ENCODE assay signal across 8 mouse cellular contexts in the genomic region with DNA sequence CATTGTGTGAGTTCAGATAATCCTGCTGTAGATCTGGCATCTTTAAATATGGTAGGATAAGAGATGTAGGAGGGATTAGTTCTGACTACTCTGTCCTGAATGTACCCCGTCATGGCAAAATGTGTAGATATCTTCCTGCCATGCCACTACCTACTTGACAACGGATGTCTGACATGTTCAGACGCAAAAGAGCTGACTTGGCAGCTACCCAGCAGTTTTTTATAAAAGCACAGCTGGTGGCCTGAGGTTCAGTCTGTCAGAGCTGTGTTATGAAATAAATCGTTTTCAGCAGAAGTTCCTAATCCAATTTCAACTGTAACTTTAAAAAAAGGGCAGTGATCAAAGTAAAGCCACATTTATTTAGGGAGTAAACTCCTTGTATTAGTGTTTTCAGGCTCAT.
DNase-seq lines count a peak whose midpoint lies in the region; ATAC-seq and TF ChIP-seq lines count a peak whose summit lies in the region.
"Had no signal": no experiment of that assay in that cellular context is flagged by ENCODE, and none has a peak within 500 bp of the region (broad histone marks: within the 10 kb centered on the region; RNA-seq: fewer than 3 reads in every experiment).

No protein-coding gene starts in this region.

- ATAC-seq in limb, embryonic 14.5 days (ENCODE audit: low FRiP score, low read depth): no peak; the same call in 1 of the 2 replicates
- peak; percentile 86 for ATAC-seq in inflammation-experienced regulatory T-cells, adult 6 months

- intact Hi-C loops in gastrocnemius, adult 2 months (cut with DNase I): no loop called here
- intact Hi-C loops in left cerebral cortex, postnatal 36 days (cut with DNase I): no loop called here

- no peak overlapping the region for H3K9ac ChIP-seq in limb, embryonic 14.5 days (ENCODE audit: low read depth, low read length, severe bottlenecking)
- H3K9ac ChIP-seq: limb, embryonic 15.5 days had no signal

- no peaks in the 10 kb centered on the region for H3K27me3 ChIP-seq in limb, embryonic 14.5 days (ENCODE audit: control insufficient read depth, insufficient read depth, low read length)
- no peaks in the 10 kb centered on the region for H3K27me3 ChIP-seq in limb, embryonic 10.5 days (ENCODE audit: low read depth, poor library complexity, severe bottlenecking)
- H3K27me3 ChIP-seq: limb, embryonic 15.5 days had no signal

- peak; percentile 62 for DNase-seq in limb, embryonic 14.5 days (ENCODE audit: low spot score)
- no peak for DNase-seq in limb, embryonic 10.5 days (ENCODE audit: low spot score)
- DNase-seq in adipocyte (ENCODE audit: low spot score): peak; percentile 86
- peak; percentile 64 for DNase-seq in gastrocnemius, adult 2 months
- peak; percentile 88 for DNase-seq in naive thymus-derived CD4-positive, alpha-beta T cell, adult 2 months (ENCODE audit: low read depth)
- DNase-seq in left cerebral cortex, postnatal 36 days (ENCODE audit: low spot score in 2 of 2): no peak

- peaks cover 18% of the 10 kb centered on the region for H3K4me1 ChIP-seq in limb, embryonic 14.5 days (ENCODE audit: control insufficient read depth, insufficient read depth, low read length)
- peaks cover 17% of the 10 kb centered on the region for H3K4me1 ChIP-seq in limb, embryonic 10.5 days

- H3K9me3 ChIP-seq in limb, embryonic 14.5 days (ENCODE audit: control insufficient read depth, low read length): no peaks in the 10 kb centered on the region
- H3K9me3 ChIP-seq in limb, embryonic 10.5 days (replicated peaks): no peaks in the 10 kb centered on the region
- H3K9me3 ChIP-seq: limb, embryonic 15.5 days had no signal

- no peak overlapping the region for H3K27ac ChIP-seq in limb, embryonic 14.5 days (replicated peaks; ENCODE audit: low read depth, low read length)
- H3K27ac ChIP-seq in limb, embryonic 10.5 days: no peak overlapping the region
- peak overlapping the region; percentile 48 for H3K27ac ChIP-seq in gastrocnemius, adult 2 months
- H3K27ac ChIP-seq: limb, embryonic 15.5 days had no signal

- H3K4me2 ChIP-seq in limb, embryonic 14.5 days (replicated peaks; ENCODE audit: low read depth, low read length, severe bottlenecking): no peak overlapping the region
- H3K4me2 ChIP-seq: limb, embryonic 15.5 days had no signal

- no peaks in the 10 kb centered on the region for H3K36me3 ChIP-seq in limb, embryonic 14.5 days (ENCODE audit: control insufficient read depth, insufficient read depth, low read length)
- H3K36me3 ChIP-seq in limb, embryonic 10.5 days: 0 out of 2 replicates have a peak, but pooled peaks cover 3% of the 10 kb centered on the region
- H3K36me3 ChIP-seq: limb, embryonic 15.5 days had no signal

- WGBS in limb, embryonic 14.5 days: 9% methylated on average over 4 of the region's 4 CpGs
- 59% methylated on average over 4 of the region's 4 CpGs for WGBS in limb, embryonic 10.5 days

- TF ChIP-seq CTCF in gastrocnemius, adult 2 months (IDR thresholded peaks at IDR 0.05): no peak

- H3K4me3 ChIP-seq in limb, embryonic 14.5 days (replicated peaks; ENCODE audit: low read length): no peak overlapping the region
- no peak overlapping the region for H3K4me3 ChIP-seq in limb, embryonic 10.5 days
- no peak overlapping the region; the same call in 1 of the 2 replicates for H3K4me3 ChIP-seq in gastrocnemius, adult 2 months
- H3K4me3 ChIP-seq: limb, embryonic 15.5 days had no signal

- TF ChIP-seq POLR2A in limb, embryonic 14.5 days (IDR thresholded peaks at IDR 0.05; ENCODE audit: borderline replicate concordance, extremely low read depth, insufficient read depth, insufficient read length): no peak

Comparison
In these comparisons a context has a peak if more than half of its experiments do, and no peak if none do; other contexts are left out.
1. DNase-seq: peak in limb, embryonic 14.5 days (single experiment), adipocyte (single experiment), gastrocnemius, adult 2 months (single experiment) and naive thymus-derived CD4-positive, alpha-beta T cell, adult 2 months (single experiment); none in limb, embryonic 10.5 days (single experiment) and left cerebral cortex, postnatal 36 days (0 of 2).